Mouse (Mus musculus) kidney, adult 8-10 months (tissue): ENCODE measurements around the gene Smap2.

Experiments used
- DNase-seq, 2 experiments: peaks; one replicate each; pipeline ENCODE4 v3.0.0; 2022

Gene Smap2

GRCm38 (mm10) chr4:121020040-121020790 lies 3.2 kb upstream of the Smap2 start:
- peak in 1 of 2 experiments; percentile 34 for DNase-seq

GRCm38 (mm10) chr4:121018250-121018649 lies 1.2 kb upstream of the Smap2 start:
- no peak for DNase-seq

GRCm38 (mm10) chr4:121016021-121016898 lies 787 bp downstream of the Smap2 start:
- peak in 1 of 2 experiments; percentile 42 for DNase-seq

GRCm38 (mm10) chr4:121015268-121015659 lies 1.8 kb downstream of the Smap2 start:
- no peak for DNase-seq

GRCm38 (mm10) chr4:121014594-121015267 lies 2.3 kb downstream of the Smap2 start:
- no peak for DNase-seq

- DNase-seq = no peak
These were observed 6.1 kb downstream of the Smap2 start for GRCm38 (mm10) chr4:121010770-121011549.

- DNase-seq = no peak
These were observed 7.9 kb downstream of the Smap2 start for GRCm38 (mm10) chr4:121009151-121009550.

GRCm38 (mm10) chr4:121008071-121008745 lies 8.8 kb downstream of the Smap2 start:
- no peak for DNase-seq

- no peak for DNase-seq
These were observed 10.0 kb downstream of the Smap2 start for GRCm38 (mm10) chr4:121007006-121007405.

- no peak for DNase-seq
These were observed 12.4 kb downstream of the Smap2 start for GRCm38 (mm10) chr4:121004679-121005078.

GRCm38 (mm10) chr4:121003611-121004091 lies 13.4 kb downstream of the Smap2 start:
- no peak for DNase-seq

- no peak for DNase-seq
These were observed 14.5 kb downstream of the Smap2 start for GRCm38 (mm10) chr4:121002400-121003171.

- no peak for DNase-seq
These were observed 15.4 kb downstream of the Smap2 start for GRCm38 (mm10) chr4:121001659-121002058.

GRCm38 (mm10) chr4:121001042-121001441 lies 16.0 kb downstream of the Smap2 start:
- DNase-seq = no peak

GRCm38 (mm10) chr4:120995911-120996310 lies 21.1 kb downstream of the Smap2 start:
- DNase-seq = no peak

- DNase-seq = no peak
These were observed 24.0 kb downstream of the Smap2 start for GRCm38 (mm10) chr4:120993025-120993424.

- DNase-seq = no peak
These were observed 24.8 kb downstream of the Smap2 start for GRCm38 (mm10) chr4:120992284-120992683.

GRCm38 (mm10) chr4:120987319-120987718 lies 29.7 kb downstream of the Smap2 start:
- no peak for DNase-seq

GRCm38 (mm10) chr4:120986446-120986845 lies 30.6 kb downstream of the Smap2 start:
- DNase-seq = peak; percentile 16 to 19

- no peak for DNase-seq
These were observed 38.8 kb downstream of the Smap2 start for GRCm38 (mm10) chr4:120978221-120978620.

- DNase-seq = no peak
These were observed 41.7 kb downstream of the Smap2 start for GRCm38 (mm10) chr4:120975428-120975734.
